Mouse (Mus musculus) spleen, adult 2 months (tissue): ENCODE data around the gene Blnk. TPM values are rescaled to one million over a fixed set of nuclear protein-coding genes. Genes with fewer than 3 reads are reported as not detected.
A peak's percentile ranks its signal among the peaks of the same experiment; 100 is the strongest.

Experiments used
- DNase-seq, 2 experiments: peaks; one replicate each; pipeline versions ENCODE4 v3.0.0 to v3.0.0-alpha.2; 2012 to 2021; ENCODE audit warnings: low spot score in 2 of 2, low read depth in 1 of 2
- H3K27ac ChIP-seq: fragments of 200-500 bp; 2 replicates; pipeline ENCODE4 v1.5.1; 2012; ENCODE audit warnings: low read length, inconsistent platforms; ENCODE audit not compliant: insufficient read depth
- H3K27me3 ChIP-seq: fragments of 200-500 bp; 2 replicates; pipeline ENCODE4 v1.6.1; 2012; ENCODE audit warnings: mild to moderate bottlenecking, moderate library complexity, low read length, inconsistent platforms; ENCODE audit not compliant: control insufficient read depth, insufficient read depth
- H3K36me3 ChIP-seq: fragments of 200-500 bp; 2 replicates; pipeline ENCODE4 v1.6.1; 2012; ENCODE audit warnings: mild to moderate bottlenecking, low read length, inconsistent platforms; ENCODE audit not compliant: control insufficient read depth, insufficient read depth
- H3K4me1 ChIP-seq: fragments of 200-500 bp; 2 replicates; pipeline ENCODE4 v1.6.1; 2011; ENCODE audit warnings: inconsistent platforms; ENCODE audit not compliant: control insufficient read depth, insufficient read depth, insufficient read length
- H3K4me3 ChIP-seq: fragments of 200-500 bp; 2 replicates; pipeline ENCODE4 v1.5.1; 2011; ENCODE audit warnings: mild to moderate bottlenecking, inconsistent platforms; ENCODE audit not compliant: insufficient read depth, insufficient read length; ENCODE audit errors: extremely low read depth
- CTCF ChIP-seq: fragments of 200-500 bp; IDR thresholded peaks from 2 replicates; pipeline ENCODE4 v1.5.1; 2011; ENCODE audit warnings: mild to moderate bottlenecking, inconsistent platforms; ENCODE audit not compliant: insufficient read depth, insufficient read length, insufficient replicate concordance; ENCODE audit errors: extremely low read depth
- POLR2A ChIP-seq: fragments of 200-500 bp; IDR thresholded peaks from 2 replicates; pipeline ENCODE4 v1.6.1; 2011; ENCODE audit warnings: low read depth, low read length, inconsistent platforms
- WGBS: fragments of 180-500 bp; shearing (Covaris S2); methylation state at CpG from one replicate; pipeline ENCODE4 v1.1.7; 2018; 5-methylcytosine and 5-hydroxymethylcytosine counted together
- polyA plus RNA-seq: library from polyadenylated mRNA; depleted of rRNA; stranded (reverse); fragments of >200 nt; gene quantifications from 2 replicates; pipeline ENCODE4 v1.2.3, GENCODE M21; 2012

Gene Blnk
- polyA plus RNA-seq, 1 experiment = 54.3 TPM

GRCm38 (mm10) chr19:40993356-40993755 is 979 bp downstream of the Blnk start:
- H3K4me1 ChIP-seq = peaks cover 26% of the 10 kb centered on the region
- 35% methylated on average over 5 of the region's 5 CpGs for WGBS
- peak overlapping the region; percentile 85 for H3K27ac ChIP-seq
- H3K27me3 ChIP-seq = no peaks in the 10 kb centered on the region
- DNase-seq = no peak
- no peak for TF ChIP-seq POLR2A
- no peak for TF ChIP-seq CTCF
- no peaks in the 10 kb centered on the region for H3K36me3 ChIP-seq
- H3K4me3 ChIP-seq = peak overlapping the region; percentile 63

- WGBS = 43% methylated on average over 8 of the region's 8 CpGs
- no peak for DNase-seq
- no peak for TF ChIP-seq CTCF
- no peak for TF ChIP-seq POLR2A
- H3K4me3 ChIP-seq = peak overlapping the region; percentile 63
- peaks cover 22% of the 10 kb centered on the region; the same call in 1 of the 2 replicates for H3K4me1 ChIP-seq
- no peaks in the 10 kb centered on the region for H3K27me3 ChIP-seq
- H3K27ac ChIP-seq = peak overlapping the region; percentile 79
- no peaks in the 10 kb centered on the region for H3K36me3 ChIP-seq
Measured at GRCm38 (mm10) chr19:40992517-40993044, 1.8 kb downstream of the Blnk start.

- DNase-seq = no peak
- Histone ChIP-seq H3K4me1 (peaks cover 18% of the 10 kb centered on the region; the same call in 1 of the 2 replicates), H3K27ac (peak overlapping the region; percentile 79), H3K36me3 (no peaks in the 10 kb centered on the region), H3K4me3 (peak overlapping the region; percentile 63), H3K27me3 (no peaks in the 10 kb centered on the region)
- 60% methylated on average over 11 of the region's 11 CpGs for WGBS
- TF ChIP-seq CTCF (no peak), POLR2A (no peak)
Measured at GRCm38 (mm10) chr19:40992096-40992495, 2.2 kb downstream of the Blnk start.

GRCm38 (mm10) chr19:40991626-40992025 is 2.7 kb downstream of the Blnk start:
- no peaks in the 10 kb centered on the region for H3K27me3 ChIP-seq
- no peak for DNase-seq
- no peaks in the 10 kb centered on the region for H3K36me3 ChIP-seq
- H3K27ac ChIP-seq = peak overlapping the region; percentile 44; the same call in 1 of the 2 replicates
- WGBS = 47% methylated on average over 7 of the region's 7 CpGs
- H3K4me1 ChIP-seq = peaks cover 16% of the 10 kb centered on the region; the same call in 1 of the 2 replicates
- TF ChIP-seq CTCF = no peak
- no peak for TF ChIP-seq POLR2A
- H3K4me3 ChIP-seq = peak overlapping the region; percentile 36

- peak overlapping the region; percentile 36; the same call in 1 of the 2 replicates for H3K4me3 ChIP-seq
- H3K36me3 ChIP-seq = no peaks in the 10 kb centered on the region
- no peak for DNase-seq
- peaks cover 18% of the 10 kb centered on the region; the same call in 1 of the 2 replicates for H3K4me1 ChIP-seq
- peak overlapping the region; percentile 44 for H3K27ac ChIP-seq
- H3K27me3 ChIP-seq = no peaks in the 10 kb centered on the region
- 50% methylated on average over 17 of the region's 17 CpGs for WGBS
- no peak for TF ChIP-seq CTCF
- TF ChIP-seq POLR2A = no peak
Measured at GRCm38 (mm10) chr19:40990781-40991343, 3.5 kb downstream of the Blnk start.

GRCm38 (mm10) chr19:40989961-40990600 is 4.3 kb downstream of the Blnk start:
- Histone ChIP-seq H3K36me3 (no peaks in the 10 kb centered on the region; the same call in 1 of the 2 replicates), H3K4me1 (peaks cover 18% of the 10 kb centered on the region; the same call in 1 of the 2 replicates), H3K4me3 (peak overlapping the region; percentile 12; the same call in 1 of the 2 replicates), H3K27me3 (no peaks in the 10 kb centered on the region), H3K27ac (peak overlapping the region; percentile 34; the same call in 1 of the 2 replicates)
- no peak for TF ChIP-seq CTCF
- TF ChIP-seq POLR2A = no peak
- WGBS = 46% methylated on average over 9 of the region's 9 CpGs
- no peak for DNase-seq
